Mouse (Mus musculus): ENCODE data around the gene Saysd1.

GRCm38 (mm10) chr14:20081084-20081483 lies 57.2 kb downstream of the Saysd1 start:
- TF ChIP-seq CHD2 (IDR thresholded peaks at IDR 0.05; ENCODE audit: low read depth, low read length): no peak
- no peak for TF ChIP-seq ZNF384 (IDR thresholded peaks at IDR 0.05; ENCODE audit: low read depth, low read length)
- TF ChIP-seq HCFC1 (IDR thresholded peaks at IDR 0.05; ENCODE audit: borderline replicate concordance, insufficient read depth, low read length): no peak
- TF ChIP-seq ZC3H11A (IDR thresholded peaks at IDR 0.05; ENCODE audit: borderline replicate concordance, low read depth, low read length): no peak

Data from ES-E14 (cell line).